Mouse (Mus musculus) testis, adult 2 months (tissue): ENCODE data around the gene Pus7. TPM values are rescaled to one million over a fixed set of nuclear protein-coding genes. Genes with fewer than 3 reads are reported as not detected.

Experiments used
- H3K27ac ChIP-seq: fragments of 200-500 bp; 2 replicates; pipeline ENCODE4 v1.5.1; 2012; ENCODE audit warnings: low read depth, low read length; ENCODE audit not compliant: control insufficient read depth, insufficient read depth
- H3K27me3 ChIP-seq: fragments of 200-500 bp; 2 replicates; pipeline ENCODE4 v1.6.1; 2012; ENCODE audit warnings: mild to moderate bottlenecking, low read length, moderate library complexity; ENCODE audit not compliant: control insufficient read depth, insufficient read depth
- H3K36me3 ChIP-seq: fragments of 200-500 bp; 2 replicates; pipeline ENCODE4 v1.6.1; 2012; ENCODE audit warnings: mild to moderate bottlenecking, low read length; ENCODE audit not compliant: control insufficient read depth, insufficient read depth
- H3K4me1 ChIP-seq: fragments of 200-500 bp; 2 replicates; pipeline ENCODE4 v1.6.1; 2012; ENCODE audit warnings: low read length; ENCODE audit not compliant: control insufficient read depth, insufficient read depth
- H3K4me3 ChIP-seq: fragments of 200-500 bp; 2 replicates; pipeline ENCODE4 v1.5.1; 2012; ENCODE audit warnings: low read depth, mild to moderate bottlenecking, low read length, moderate library complexity, mixed read lengths; ENCODE audit not compliant: control insufficient read depth
- CTCF ChIP-seq: fragments of 200-500 bp; IDR thresholded peaks from 2 replicates; pipeline ENCODE4 v1.5.1; 2012; ENCODE audit warnings: low read depth, mild to moderate bottlenecking, inconsistent platforms, low read length, moderate library complexity; ENCODE audit not compliant: control insufficient read depth, insufficient read depth, insufficient replicate concordance
- POLR2A ChIP-seq: fragments of 200-500 bp; IDR thresholded peaks from 2 replicates; pipeline ENCODE4 v1.6.1; 2012; ENCODE audit warnings: low read depth, mild to moderate bottlenecking, inconsistent platforms, low read length, moderate library complexity; ENCODE audit not compliant: control insufficient read depth
- polyA plus RNA-seq: library from polyadenylated mRNA; depleted of rRNA; stranded (reverse); fragments of >200 nt; gene quantifications from 2 replicates; pipeline ENCODE4 v1.2.3, GENCODE M21; 2012

Gene Pus7
- polyA plus RNA-seq, 1 experiment = 5.2 TPM

DNA sequence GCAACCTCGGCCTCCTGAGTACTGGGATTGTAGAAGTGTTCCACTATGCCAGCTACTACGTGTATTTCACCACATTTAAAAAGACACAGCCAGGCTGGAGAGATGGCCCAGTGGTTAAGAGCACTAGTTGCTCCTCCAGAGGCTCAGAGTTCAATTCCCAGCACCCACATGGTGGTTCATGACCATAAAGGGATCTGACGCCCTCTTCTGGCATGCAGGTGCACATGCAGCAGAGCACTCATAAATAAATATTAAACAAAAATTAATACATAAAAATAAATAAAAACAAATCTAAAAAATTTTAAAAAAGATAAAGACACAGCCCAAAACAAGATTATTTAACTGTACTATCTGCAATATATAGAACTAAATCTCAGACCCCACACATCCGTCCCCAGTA is 3.0 kb downstream of the Pus7 start:
- Histone ChIP-seq H3K4me3 (no peak overlapping the region), H3K27ac (no peak overlapping the region), H3K27me3 (no peaks in the 10 kb centered on the region), H3K4me1 (no peaks in the 10 kb centered on the region; the same call in 1 of the 2 replicates), H3K36me3 (no peaks in the 10 kb centered on the region)
- TF ChIP-seq POLR2A (no peak), CTCF (no peak)

DNA sequence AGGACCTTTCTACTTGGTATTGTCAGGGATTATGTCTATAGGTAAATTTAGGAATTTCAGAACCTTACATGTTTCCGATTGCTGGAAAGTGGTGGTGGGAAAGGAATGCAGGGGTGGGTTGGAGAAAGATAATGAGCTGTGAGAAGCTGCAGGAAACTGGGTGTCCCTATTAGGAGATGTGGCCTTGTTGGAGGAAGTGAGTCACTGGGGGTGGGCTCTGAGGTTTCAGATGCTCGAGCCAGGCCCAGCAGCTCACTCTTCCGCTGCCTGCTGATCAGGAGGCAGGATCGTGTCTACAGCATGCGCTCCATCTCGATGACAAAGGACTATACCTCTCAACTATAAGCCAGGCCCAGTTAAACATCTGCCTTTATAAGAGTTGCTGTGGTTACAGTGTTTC is 9.3 kb downstream of the Pus7 start:
- no peaks in the 10 kb centered on the region for H3K4me1 ChIP-seq

GRCm38 (mm10) chr5:23771105-23771504 is 12.4 kb downstream of the Pus7 start:
- Histone ChIP-seq H3K4me1 (no peaks in the 10 kb centered on the region), H3K36me3 (no peaks in the 10 kb centered on the region), H3K27ac (no peak overlapping the region), H3K4me3 (no peak overlapping the region), H3K27me3 (no peaks in the 10 kb centered on the region)
- no peak for TF ChIP-seq CTCF
- no peak for TF ChIP-seq POLR2A

More for the DNA sequence above, 9.3 kb downstream of the Pus7 start:
- Histone ChIP-seq H3K27ac (no peak overlapping the region), H3K27me3 (no peaks in the 10 kb centered on the region), H3K36me3 (no peaks in the 10 kb centered on the region), H3K4me3 (no peak overlapping the region)
- TF ChIP-seq CTCF (no peak), POLR2A (no peak)

- no peaks in the 10 kb centered on the region for H3K36me3 ChIP-seq
These were observed 19.0 kb downstream of the Pus7 start for GRCm38 (mm10) chr5:23764557-23764956.

GRCm38 (mm10) chr5:23762531-23762930 is 21.0 kb downstream of the Pus7 start:
- Histone ChIP-seq H3K36me3 (no peaks in the 10 kb centered on the region), H3K27me3 (no peaks in the 10 kb centered on the region), H3K4me1 (no peaks in the 10 kb centered on the region), H3K4me3 (no peak overlapping the region), H3K27ac (no peak overlapping the region)
- no peak for TF ChIP-seq POLR2A
- no peak for TF ChIP-seq CTCF

More at GRCm38 (mm10) chr5:23764557-23764956, 19.0 kb downstream of the Pus7 start:
- Histone ChIP-seq H3K4me1 (no peaks in the 10 kb centered on the region), H3K4me3 (no peak overlapping the region), H3K27ac (no peak overlapping the region), H3K27me3 (no peaks in the 10 kb centered on the region)
- TF ChIP-seq POLR2A (no peak), CTCF (no peak)

DNA sequence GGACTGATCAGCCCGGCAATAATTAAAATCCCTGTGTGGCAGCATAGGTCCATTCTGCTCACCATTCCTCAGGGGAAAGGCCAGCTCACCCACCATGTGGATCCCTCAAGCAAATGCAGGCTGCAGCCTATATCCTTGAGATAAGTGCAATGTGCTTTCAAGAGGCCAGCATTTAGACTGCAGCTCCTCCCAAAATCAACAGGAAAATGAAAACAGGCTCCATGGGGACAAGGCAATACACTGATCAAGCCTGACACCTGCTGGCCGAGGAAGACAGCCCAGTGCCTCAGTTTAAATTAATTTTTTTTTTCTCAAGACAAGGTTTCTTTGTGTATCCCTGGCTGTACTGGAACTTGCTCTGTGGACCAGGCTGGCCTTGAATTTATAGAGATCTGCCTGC is 24.9 kb downstream of the Pus7 start:
- TF ChIP-seq POLR2A (no peak), CTCF (no peak; the same call in 1 of the 2 replicates)
- Histone ChIP-seq H3K36me3 (no peaks in the 10 kb centered on the region), H3K27me3 (no peaks in the 10 kb centered on the region), H3K4me3 (no peak overlapping the region), H3K4me1 (no peaks in the 10 kb centered on the region), H3K27ac (no peak overlapping the region)

DNA sequence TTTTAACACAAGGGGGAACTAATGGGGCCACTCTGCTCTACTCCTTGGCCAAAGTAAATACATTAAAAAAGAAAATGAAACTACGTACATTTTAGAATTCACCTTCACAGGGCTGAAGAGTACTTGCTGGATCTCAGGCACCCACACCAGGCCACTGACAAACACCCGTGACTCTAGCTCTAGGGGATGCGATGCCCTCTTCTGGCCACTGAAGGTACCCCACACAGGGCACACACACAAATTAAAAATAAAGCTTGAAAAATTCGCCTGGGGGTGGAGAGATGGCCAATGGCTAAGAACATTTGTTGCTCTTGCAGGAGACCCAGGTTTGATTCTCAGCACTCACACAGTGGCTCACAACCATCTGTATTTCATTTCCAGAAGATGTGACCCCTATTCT is 27.1 kb downstream of the Pus7 start:
- Histone ChIP-seq H3K27ac (no peak overlapping the region), H3K4me3 (no peak overlapping the region)
- no peak; the same call in 1 of the 2 replicates for TF ChIP-seq CTCF
- TF ChIP-seq POLR2A = no peak

GRCm38 (mm10) chr5:23755591-23755990 is 27.9 kb downstream of the Pus7 start:
- H3K4me3 ChIP-seq = no peak overlapping the region
- no peaks in the 10 kb centered on the region for H3K4me1 ChIP-seq
- H3K27ac ChIP-seq = no peak overlapping the region
- H3K36me3 ChIP-seq = no peaks in the 10 kb centered on the region
- H3K27me3 ChIP-seq = no peaks in the 10 kb centered on the region
- no peak for TF ChIP-seq CTCF
- TF ChIP-seq POLR2A = no peak

More for the DNA sequence above, 27.1 kb downstream of the Pus7 start:
- Histone ChIP-seq H3K4me1 (no peaks in the 10 kb centered on the region), H3K36me3 (no peaks in the 10 kb centered on the region), H3K27me3 (no peaks in the 10 kb centered on the region)
